Mouse (Mus musculus) mouse embryonic stem cell (cell line): ENCODE results near the gene Gm10945.

Experiments used
- in situ Hi-C, 2 experiments: fragments of 300-500 bp; cut with MboI; formaldehyde crosslinking; loops; 1 replicate in 1 of 2; 3 replicates in 1 of 2; pipeline ENCODE4 v1.14.3; 2019 to 2020; ENCODE audit warnings: low sequenced_read_pairs in 2 of 2, low pct_unique_long_range_greater_than_20kb in 1 of 2, mixed read lengths in 1 of 2; ENCODE audit not compliant: unreplicated experiment in 1 of 2

Gm10945 gene

DNA sequence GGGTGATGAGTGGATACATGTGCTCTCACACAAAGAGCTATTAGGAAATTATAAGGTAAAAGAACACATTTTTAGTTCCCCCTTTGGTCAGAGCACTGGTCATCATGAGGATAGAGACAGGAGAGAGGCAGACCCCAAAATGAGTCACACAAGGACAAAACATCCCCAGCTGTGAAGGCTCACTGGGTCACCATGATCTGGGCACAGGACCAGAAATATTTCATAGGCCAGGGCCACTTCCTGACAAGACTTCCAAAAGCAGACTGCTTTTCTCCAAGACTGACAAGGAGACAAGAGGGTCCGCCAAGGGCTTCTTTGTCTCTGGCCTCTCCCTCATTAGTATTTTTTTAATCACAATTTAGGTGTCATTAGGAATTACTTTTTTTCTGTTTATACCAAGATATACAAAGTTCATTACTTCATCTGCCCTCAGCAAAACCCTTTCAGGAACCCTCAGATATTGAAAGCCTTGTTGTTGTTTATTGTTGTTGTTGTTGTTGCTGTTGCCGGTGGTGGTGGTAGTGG, at the start of gene Gm10945:
Gene Gm10945, minus strand, starts transcription at position 475 of the 525 bp plus-strand sequence.
- in situ Hi-C loops: no loop called here

- in situ Hi-C loops: no loop called here
Observed at GRCm38 (mm10) chr10:6790226-6790625, 28.7 kb upstream of the Gm10945 start.

DNA sequence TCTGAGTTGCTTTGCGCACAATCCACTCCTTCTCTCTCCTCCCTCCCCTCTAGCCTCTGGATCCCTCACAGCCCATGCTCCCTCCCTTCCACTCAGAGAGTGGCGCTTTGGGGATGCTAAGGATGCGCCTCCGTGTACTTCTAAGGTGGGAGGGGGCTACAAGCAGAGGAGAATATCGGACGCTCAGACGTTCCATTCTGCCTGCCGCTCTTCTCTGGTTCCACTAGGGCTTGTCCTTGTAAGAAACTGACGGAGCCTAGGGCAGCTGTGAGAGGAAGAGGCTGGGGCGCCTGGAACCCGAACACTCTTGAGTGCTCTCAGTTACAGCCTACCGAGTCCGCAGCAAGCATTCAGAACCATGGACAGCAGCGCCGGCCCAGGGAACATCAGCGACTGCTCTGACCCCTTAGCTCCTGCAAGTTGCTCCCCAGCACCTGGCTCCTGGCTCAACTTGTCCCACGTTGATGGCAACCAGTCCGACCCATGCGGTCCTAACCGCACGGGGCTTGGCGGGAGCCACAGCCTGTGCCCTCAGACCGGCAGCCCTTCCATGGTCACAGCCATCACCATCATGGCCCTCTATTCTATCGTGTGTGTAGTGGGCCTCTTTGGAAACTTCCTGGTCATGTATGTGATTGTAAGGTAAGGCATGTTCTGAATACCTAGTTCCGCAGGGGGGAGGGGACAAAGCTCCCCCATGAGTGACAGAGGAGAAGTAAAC, 27.1 kb upstream of the Gm10945 start:
- in situ Hi-C loops: no loop called here

DNA sequence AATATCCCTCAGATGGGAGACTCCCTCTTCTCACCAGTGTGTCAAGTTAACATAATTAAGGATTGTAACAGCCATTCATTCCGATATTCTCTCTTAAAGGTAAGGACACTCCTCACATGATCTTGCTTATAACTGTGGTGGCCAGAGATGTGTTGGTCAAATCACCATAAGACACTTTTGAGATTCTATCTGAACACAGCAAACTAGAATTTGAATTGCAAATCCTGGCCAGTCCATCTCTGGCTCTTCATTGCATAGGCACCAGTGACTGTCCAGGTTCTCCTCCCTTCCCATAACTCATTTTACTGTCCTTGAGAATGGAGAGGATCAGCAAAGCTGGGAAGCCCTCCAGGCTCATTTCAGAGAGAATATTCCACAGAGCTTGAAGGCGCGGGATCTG, 3.4 kb downstream of the Gm10945 start, which contains the start of gene Oprm1:
Gene Oprm1, plus strand, starts transcription at position 301 of the 400 bp plus-strand sequence.
- in situ Hi-C loops: no loop called here

DNA sequence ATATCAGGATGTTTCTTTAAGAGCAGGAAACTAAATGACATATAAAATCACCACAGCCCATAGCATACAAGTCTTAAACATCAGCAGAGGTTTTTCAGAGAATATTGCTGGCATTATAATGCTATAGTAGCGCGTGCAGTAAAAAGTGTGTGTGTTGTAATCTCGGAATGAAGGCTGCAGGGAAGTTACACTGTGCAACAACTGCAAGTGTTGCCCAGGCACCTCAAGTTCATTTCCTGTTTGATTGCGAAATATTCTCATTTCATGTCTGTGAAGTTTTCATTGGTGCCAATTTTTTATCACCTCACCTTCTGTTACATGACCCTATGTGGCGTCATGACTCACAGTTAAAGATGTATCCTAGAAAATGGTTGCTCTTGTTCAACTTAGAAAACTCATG, 8.2 kb downstream of the Gm10945 start:
- in situ Hi-C loops: no loop called here

DNA sequence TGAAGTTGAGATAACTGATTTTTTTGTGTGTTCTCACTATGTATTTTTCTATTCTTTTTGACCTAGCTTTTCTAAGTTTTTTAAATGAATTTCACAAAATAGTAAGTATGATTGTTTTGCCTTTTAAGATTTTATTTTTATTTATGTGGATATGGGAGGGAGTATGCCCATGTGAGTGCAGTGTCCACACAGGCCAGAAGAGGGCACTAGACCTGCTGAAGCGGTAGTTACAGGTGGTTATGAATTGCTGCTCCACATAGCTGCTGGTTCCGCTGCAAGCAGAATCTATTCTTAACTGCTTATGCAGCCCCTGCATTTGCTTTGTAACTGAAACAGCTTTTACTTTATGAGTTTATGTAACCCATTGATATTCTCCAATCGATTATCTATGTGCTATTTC, 33.1 kb downstream of the Gm10945 start:
- in situ Hi-C loops: loop anchor here in 1 of 2 experiments (25.0 kb wide), 1 partner anchor 691 kb away; no protein-coding TSS in a partner anchor

DNA sequence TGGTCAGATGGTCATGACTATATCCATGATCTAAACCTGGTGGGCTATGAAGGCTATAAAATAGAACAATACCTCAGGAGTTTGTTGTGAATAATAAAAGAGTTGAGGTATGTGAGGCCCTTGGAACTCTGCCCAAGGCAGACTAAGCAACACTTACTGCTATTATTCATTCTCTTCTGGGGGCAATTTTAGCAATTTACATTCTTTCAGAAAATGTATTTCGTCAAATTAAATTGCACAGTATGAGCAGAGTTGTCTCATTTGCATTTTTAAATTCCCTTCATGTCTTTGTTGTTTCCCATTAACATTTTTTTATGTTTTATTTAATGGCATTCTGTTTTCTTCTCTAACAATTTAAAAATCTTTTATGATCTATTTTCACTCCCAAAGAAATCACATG, 37.8 kb downstream of the Gm10945 start:
- in situ Hi-C loops: no loop called here

DNA sequence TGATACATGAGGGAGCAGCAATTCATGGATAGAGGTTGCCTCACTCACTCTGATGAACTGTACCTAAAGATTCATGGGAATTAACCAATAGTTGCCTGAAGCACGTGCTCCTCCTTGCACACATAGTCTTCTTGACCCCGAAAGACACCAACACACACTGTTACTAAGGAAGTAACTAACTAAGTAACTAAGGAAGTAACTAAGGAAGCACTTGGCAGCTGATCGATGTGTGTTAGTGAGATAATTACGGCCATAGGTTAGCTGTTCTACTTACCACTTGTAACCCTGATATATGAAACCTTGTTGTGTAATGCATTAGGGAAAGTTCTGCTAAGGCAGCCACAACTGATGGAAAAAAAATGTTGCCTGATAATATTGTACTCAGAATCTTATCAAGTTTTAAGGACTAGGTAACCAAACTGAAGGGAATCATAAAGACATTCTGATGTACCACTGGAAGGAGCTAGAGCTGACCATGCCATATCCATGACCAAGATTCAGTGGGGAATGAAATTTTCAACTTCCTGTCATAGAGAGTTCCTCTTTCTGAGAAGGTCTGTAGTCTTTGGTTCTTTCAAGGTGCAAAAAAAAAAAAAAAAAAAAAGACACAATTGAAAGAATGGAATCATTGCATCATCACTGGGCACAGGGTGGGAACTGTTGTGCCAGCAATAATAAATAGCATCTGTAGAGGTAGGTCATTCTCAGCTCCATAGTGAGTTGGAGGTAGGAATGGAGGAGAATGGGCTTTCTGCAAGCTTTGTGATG, 44.2 kb downstream of the Gm10945 start:
- in situ Hi-C loops: no loop called here

GRCm38 (mm10) chr10:6705226-6705885, 56.2 kb downstream of the Gm10945 start:
- in situ Hi-C loops: no loop called here

- in situ Hi-C loops: loop anchor here in 1 of 2 experiments (25.0 kb wide), 1 partner anchor 657 kb away; no protein-coding TSS in a partner anchor
Observed at GRCm38 (mm10) chr10:6694218-6694850, 67.2 kb downstream of the Gm10945 start.
